21 mouse cellular contexts compared by ENCODE assay signal in genomic region chr10:66815951-66816350, GRCm38 (mm10).
"Had no signal": no experiment of that assay in that cellular context is flagged by ENCODE, and none has a peak within 500 bp of the region (broad histone marks: within the 10 kb centered on the region; RNA-seq: fewer than 3 reads in every experiment).

No protein-coding gene starts in this region.

- H3K36me3 ChIP-seq: hindbrain, embryonic 10.5 days; hindbrain, embryonic 12.5 days; intestine, embryonic 15.5 days; limb, embryonic 10.5 days; limb, embryonic 12.5 days; liver, embryonic 13.5 days; liver, embryonic 15.5 days had no signal

- H3K27me3 ChIP-seq: intestine, embryonic 15.5 days; liver, embryonic 13.5 days; liver, embryonic 15.5 days had no signal

- H3K4me1 ChIP-seq: hindbrain, embryonic 12.5 days; liver, embryonic 13.5 days had no signal

- DNase-seq: gastrocnemius, adult 2 months; gastrocnemius, postnatal 10 days; gastrocnemius, postnatal 25 days; heart, postnatal 14 days; kidney, adult 18-20 months; kidney, adult 8-10 months; kidney, postnatal 10 days; kidney, postnatal 25 days; kidney, postnatal 4 days; liver; liver, embryonic 13.5 days; liver, postnatal 0 days had no signal

- H3K27ac ChIP-seq: gastrocnemius, adult 2 months; hindbrain, embryonic 10.5 days; hindbrain, embryonic 12.5 days; hindbrain, embryonic 14.5 days; intestine, embryonic 15.5 days; layer of hippocampus, adult 2 months; left cerebral cortex, adult 2 months; limb, embryonic 10.5 days; limb, embryonic 12.5 days; liver, embryonic 13.5 days; liver, embryonic 15.5 days had no signal

- H3K4me3 ChIP-seq: gastrocnemius, adult 2 months; hindbrain, embryonic 10.5 days; hindbrain, embryonic 12.5 days; intestine, embryonic 15.5 days; layer of hippocampus, adult 2 months; left cerebral cortex, adult 2 months; limb, embryonic 10.5 days; limb, embryonic 12.5 days; liver, embryonic 13.5 days; liver, embryonic 15.5 days had no signal

- H3K9me3 ChIP-seq: hindbrain, embryonic 10.5 days; hindbrain, embryonic 12.5 days; intestine, embryonic 15.5 days; limb, embryonic 10.5 days; limb, embryonic 12.5 days; liver, embryonic 13.5 days; liver, embryonic 15.5 days had no signal
